Mouse (Mus musculus) embryo, embryonic 9.5 days (tissue): ENCODE results near the gene Zfp398.

Source experiments
- DNase-seq: peaks from one replicate; pipeline ENCODE4 v3.0.0-alpha.2; 2017; ENCODE audit errors: extremely low spot score

The Zfp398 gene

GRCm38 (mm10) chr6:47835482-47835983 is at the start of gene Zfp398:
Gene Zfp398, plus strand, starts transcription at chr6:47835661.
- peak; percentile 97 for DNase-seq

- DNase-seq = peak; percentile 88
These were observed 47.3 kb upstream of the Zfp398 start for GRCm38 (mm10) chr6:47787941-47788736.

DNA sequence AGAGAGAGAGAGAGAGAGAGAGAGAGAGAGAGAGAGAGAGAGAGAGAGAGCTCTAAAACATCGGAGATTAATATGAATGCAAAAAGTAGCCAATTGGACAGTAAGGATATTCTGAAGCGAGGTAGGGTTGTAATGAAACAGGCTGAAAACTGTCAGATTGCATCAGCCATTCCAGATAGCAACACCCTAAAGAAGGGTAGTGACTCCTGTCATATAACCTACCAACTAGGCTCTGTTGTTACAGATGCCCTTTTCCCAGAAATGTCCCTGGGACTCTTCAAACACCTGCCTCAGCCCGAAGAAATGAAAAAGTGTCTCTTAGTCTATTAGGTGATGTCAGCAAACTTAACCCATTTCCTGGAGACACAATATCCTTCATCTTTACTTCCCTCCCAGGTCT is 46.6 kb upstream of the Zfp398 start:
- DNase-seq = peak; percentile 23

- DNase-seq = no peak
These were observed 44.7 kb upstream of the Zfp398 start for GRCm38 (mm10) chr6:47790745-47791144.

DNA sequence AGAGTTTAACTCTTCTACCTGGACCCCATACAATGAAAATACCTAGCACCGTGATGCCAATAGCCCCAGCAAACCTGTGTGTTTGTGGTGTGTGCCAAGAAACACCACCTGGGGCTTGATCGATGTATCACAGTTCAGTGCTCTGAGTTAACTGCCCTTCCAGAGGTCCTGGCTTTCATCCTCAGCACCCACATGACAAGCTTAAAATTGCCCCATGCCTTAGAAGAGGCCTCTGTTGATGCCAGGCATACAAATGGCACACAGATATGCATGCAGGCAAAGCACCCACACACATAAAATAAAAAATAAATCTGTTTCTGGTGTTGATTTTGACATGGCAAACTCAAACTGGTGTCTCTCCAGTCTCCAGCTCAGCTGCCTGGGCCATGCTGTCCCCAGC is 42.9 kb upstream of the Zfp398 start:
- no peak for DNase-seq

GRCm38 (mm10) chr6:47793284-47793683 is 42.2 kb upstream of the Zfp398 start:
- DNase-seq = no peak

- DNase-seq = no peak
These were observed 41.2 kb upstream of the Zfp398 start for GRCm38 (mm10) chr6:47794106-47794830.

DNA sequence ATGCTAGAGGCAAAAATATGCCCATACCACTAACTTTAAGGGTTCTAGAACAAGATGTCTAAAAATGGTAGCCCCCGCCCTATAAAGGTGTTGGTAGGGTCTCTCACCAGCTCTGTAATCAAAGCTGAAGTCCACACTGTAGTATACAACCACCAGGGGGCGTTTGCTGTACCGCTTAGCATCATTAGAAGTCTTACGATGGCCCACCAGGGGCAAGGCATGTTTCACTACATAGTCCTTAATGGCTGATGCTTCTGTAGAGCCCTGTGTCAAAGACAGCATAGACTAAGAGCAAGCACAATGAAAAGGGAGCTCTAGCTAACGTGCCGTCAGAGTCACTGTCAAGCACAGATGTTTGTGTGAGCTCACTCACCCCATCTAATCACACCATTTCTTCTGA is 36.4 kb upstream of the Zfp398 start:
- DNase-seq = peak; percentile 59

DNA sequence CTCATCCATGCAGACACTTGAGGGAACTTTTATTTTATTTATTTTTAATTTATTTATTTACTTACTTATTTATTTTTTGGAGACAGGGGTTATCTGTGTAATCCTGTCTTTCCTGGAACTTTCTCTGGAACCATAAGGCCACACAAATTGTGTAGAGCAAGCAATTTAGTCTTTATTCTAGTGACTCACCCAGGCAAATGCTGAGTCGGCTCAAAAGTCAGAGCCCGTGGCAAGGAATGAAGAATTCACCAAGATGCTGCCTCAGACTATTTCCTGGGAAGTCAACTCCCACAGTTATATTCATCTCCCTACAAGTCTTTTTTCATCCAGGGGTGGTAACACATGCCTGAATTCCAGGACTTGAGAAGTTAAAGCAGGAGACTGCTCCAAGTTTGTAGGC is 29.9 kb upstream of the Zfp398 start:
- no peak for DNase-seq

GRCm38 (mm10) chr6:47807419-47807818 is 28.0 kb upstream of the Zfp398 start:
- DNase-seq = no peak

GRCm38 (mm10) chr6:47808545-47808944 is 26.9 kb upstream of the Zfp398 start:
- no peak for DNase-seq

DNA sequence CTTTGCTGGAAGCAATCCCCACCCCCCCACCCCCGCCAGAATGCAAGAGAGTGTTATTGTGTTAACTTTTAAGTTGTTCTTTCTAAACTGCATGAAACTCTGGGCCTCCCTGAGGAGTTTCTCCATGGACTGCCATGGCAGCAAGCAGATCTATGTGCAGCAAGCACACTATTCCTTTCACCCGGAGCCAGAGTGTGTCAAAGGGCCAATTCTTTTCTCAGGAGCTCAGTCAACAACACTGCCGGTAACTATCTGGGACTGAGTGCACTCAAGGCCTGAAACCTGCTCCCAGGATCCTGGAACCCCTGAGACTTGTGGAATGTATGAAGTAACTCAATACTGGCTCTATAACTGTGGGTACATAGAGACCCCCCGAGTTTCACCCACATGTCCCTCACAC is 26.4 kb upstream of the Zfp398 start:
- no peak for DNase-seq

DNA sequence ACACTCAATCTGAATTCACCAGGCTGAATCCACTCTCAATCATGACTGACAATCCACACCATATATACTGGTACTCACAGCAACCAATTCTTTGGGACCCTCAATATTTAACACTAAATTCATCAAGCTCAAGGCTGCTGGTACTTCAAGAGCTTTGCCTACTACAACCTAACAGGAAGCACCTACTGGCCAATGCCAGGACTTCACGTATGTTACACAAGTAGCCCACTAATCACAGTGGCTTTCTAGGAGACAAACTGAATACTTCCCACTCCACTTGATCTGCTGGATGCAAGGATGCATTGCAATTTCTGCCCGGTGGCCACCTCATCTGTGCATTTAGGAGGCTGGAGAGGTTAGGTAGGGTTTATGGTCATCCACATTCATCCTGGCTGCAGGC is 25.3 kb upstream of the Zfp398 start:
- no peak for DNase-seq

GRCm38 (mm10) chr6:47811324-47811723 is 24.1 kb upstream of the Zfp398 start:
- DNase-seq = no peak

GRCm38 (mm10) chr6:47812271-47812915 is 23.1 kb upstream of the Zfp398 start:
- no peak for DNase-seq

GRCm38 (mm10) chr6:47813257-47813878 is 22.1 kb upstream of the Zfp398 start, which contains the start of gene Pdia4:
Gene Pdia4, minus strand, starts transcription at chr6:47813430.
- peak; percentile 99 for DNase-seq

- DNase-seq = no peak
These were observed 19.3 kb upstream of the Zfp398 start for GRCm38 (mm10) chr6:47816151-47816550.

DNA sequence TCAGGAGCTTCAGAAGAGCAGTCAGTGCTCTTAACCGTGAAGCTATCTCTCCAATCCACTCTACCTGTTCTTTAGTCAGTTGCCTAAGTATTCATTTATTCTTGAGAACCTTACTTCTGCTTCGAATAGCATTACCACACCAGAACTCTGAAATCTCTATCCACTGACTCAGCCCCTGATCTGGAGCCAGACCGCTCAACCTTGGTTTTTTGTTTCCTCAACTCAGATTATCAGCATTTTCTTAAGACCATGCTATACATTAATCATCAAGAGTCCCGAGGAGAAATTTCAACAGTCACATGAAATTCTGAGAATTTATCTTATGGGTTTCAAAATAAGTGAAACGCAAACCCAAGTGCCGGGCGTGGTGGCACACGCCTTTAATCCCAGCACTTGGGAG is 16.7 kb upstream of the Zfp398 start:
- no peak for DNase-seq

DNA sequence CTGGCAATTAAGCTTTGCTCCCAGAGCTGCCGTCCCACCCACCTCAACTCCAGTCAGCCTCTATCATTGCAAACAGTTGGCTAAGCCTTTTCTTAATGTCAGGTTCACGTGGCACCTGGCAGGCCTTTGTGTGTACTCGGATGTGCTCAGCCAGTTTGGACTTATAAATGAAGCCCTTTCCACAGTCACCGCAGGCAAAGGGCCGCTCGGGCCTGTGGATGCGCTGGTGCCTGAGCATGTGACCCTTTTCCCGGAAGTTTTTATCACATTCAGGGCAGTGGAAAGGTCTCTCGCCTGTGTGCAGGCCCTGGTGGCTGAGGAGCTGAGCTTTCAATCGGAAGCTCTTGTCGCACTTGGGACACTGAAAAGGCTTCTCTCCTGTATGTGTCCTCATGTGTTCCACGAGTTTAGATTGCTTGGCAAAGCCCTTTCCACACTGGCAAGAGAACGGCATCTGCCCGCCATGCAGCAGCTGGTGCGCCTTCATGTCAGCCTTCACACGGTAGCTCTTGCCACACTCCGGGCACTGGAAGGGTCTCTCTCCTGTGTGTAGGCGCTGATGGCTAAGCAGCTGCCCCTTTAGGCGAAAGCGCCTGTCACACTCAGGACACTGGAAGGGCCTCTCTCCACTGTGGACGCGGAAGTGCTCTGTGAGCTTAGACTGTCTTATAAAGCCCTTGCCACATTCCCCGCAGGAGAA is 15.7 kb upstream of the Zfp398 start:
- no peak for DNase-seq

- DNase-seq = no peak
These were observed 14.2 kb upstream of the Zfp398 start for GRCm38 (mm10) chr6:47821236-47821635.

DNA sequence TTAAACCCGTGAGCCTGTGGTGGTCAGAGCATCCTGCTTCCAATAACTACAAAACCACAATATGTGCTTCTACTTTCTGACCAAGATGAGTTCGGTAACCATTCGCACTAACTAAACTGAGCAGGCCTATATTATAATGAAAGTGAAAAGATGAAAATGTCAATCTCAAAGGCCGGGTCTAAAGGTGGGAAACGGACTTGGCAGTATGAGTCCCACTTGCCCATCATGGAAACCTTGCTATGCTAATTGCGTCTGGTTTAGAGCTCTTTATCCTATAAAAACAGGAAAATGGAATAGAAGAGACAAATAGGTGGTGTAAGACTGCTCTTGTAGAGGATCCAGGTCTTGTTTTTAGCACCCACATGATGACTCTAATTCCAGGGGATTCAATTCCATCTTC is 13.7 kb upstream of the Zfp398 start:
- DNase-seq = no peak
